Mouse (Mus musculus): Measurements from ENCODE around the gene Srp54a. TPM values are rescaled to one million over a fixed set of nuclear protein-coding genes. Genes with fewer than 3 reads are reported as not detected.
"Not testable (repeated sequence)": the region's sequence is repeated elsewhere in the genome, so short reads cannot be mapped to it uniquely, and the experiment has no call there.

Gene Srp54a
- polyA plus RNA-seq, 1 experiment = 38.7 TPM

DNA sequence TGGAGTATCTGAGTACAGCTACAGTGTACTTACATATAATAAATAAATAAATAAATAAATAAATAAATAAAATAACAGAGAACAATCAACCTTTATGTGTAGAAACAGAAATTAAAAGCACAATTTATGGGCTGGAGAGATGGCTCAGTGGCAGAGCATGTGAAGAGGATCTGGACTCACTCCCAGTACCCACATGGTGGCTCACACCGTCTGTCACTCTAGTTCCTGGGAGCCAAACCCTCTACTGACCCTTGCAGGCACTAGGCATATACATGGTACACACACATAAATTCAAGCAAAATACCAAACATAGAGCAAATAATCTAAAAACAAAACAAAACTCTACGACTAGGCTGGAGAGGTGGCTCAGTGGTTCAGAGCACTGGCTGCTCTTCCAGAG is 4.8 kb upstream of the Srp54a start:
- no peak for TF ChIP-seq GATA1 (IDR thresholded peaks at IDR 0.05; ENCODE audit: low read length)

DNA sequence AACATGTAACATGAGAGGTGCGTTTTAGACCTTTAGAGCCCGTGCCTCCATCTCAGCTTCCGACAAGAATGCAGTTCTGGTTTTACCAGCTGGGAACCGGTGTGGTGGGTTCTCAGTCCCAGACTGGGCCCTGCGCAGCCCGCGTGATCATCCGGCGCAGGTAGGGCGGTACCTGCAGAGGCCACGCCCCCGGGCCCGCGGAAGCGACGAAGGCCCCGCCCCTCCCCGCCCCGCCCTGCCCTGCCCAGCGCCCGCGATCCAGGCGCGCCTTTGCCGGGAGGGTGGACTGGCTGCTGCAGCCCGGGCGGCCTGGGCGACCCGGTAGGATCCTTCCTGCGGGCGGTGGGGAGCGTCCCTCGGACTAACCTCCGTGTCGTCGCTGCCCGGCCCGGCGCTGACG is 44.2 kb downstream of the Srp54a start, which contains the start of gene Fam177a:
Gene Fam177a (plus strand): TSS at position 228 of the 400 bp plus-strand sequence.
- not testable (repeated sequence) for TF ChIP-seq GATA1 (IDR thresholded peaks at IDR 0.05; ENCODE audit: low read length)

DNA sequence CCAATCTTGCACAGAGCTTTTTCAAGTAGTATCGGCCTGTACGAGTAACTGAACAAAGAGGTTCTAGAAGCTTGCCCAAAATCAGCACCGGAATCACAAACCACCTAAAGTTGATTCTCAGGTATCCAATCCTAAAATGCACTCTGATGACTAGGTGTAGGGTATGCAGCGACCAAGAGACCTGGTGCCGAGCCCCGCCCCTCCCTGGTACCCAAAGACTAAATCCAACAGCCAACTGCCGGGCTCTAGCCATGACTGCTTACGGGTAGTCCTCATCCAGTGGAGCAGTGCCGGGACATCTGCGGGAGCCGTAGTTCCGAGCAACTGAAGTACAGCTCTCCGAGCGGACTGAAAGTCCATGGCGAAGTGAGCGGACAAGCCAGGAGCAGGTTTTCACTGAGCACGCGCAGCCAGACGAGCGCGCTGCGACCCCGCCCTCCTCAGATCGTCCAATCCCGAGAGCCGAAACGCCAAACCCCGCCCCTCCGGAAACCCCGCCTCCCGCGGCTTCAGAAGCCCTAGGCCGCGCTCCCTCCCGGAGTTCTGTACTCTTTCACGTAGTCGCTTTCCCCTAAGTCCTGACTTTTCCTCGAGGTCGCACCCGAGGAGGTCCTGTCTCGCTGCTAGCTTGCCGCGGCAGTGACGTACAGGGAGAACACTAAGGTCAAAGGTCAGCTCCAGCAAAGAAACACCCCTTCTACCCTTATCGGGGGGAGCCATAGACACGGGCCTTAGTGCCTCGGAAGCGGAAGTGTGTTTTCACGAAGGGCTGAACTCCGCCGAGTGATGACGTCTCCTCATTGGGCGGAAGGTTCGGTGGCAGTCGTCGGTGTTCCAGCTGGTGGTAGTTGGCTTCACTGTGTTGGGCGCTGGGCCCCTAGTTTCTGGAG is 74.7 kb downstream of the Srp54a start, which contains the start of gene Srp54b:
Gene Srp54b (plus strand): TSS at position 546 of the 890 bp plus-strand sequence.
- TF ChIP-seq GATA1 (IDR thresholded peaks at IDR 0.05; ENCODE audit: low read length) = not testable (repeated sequence)

Other genes with a start within 250 kb of the Srp54a start
- gene Cfl2, start 217.4 kb upstream of the Srp54a start, polyA plus RNA-seq (2012) = 2.4 and 3.3 TPM in 2 replicates
- gene Gm20403, start 93.7 kb upstream of the Srp54a start, polyA plus RNA-seq (2012) = 0.99 TPM in 1 of 2 replicates, not detected in the other
- gene Baz1a, start 65.9 kb upstream of the Srp54a start, polyA plus RNA-seq (2012) = 26.2 and 31.0 TPM in 2 replicates
- gene 2700097O09Rik, start 152 bp upstream of the Srp54a start, polyA plus RNA-seq (2012) = 0.54 and 0.69 TPM in 2 replicates
- 8.3 and 12.5 TPM in 2 replicates for gene Fam177a, start 44.2 kb downstream of the Srp54a start, polyA plus RNA-seq (2012)
- 63.1 and 101 TPM in 2 replicates for gene Srp54b, start 74.8 kb downstream of the Srp54a start, polyA plus RNA-seq (2012)
- gene 1700047I17Rik2, start 119.3 kb downstream of the Srp54a start, polyA plus RNA-seq (2012) = not detected in 2 replicates
- 0.48 and 0.64 TPM in 2 replicates for gene Srp54c, start 149.9 kb downstream of the Srp54a start, polyA plus RNA-seq (2012)
- gene 1110008L16Rik, start 219.3 kb downstream of the Srp54a start, polyA plus RNA-seq (2012) = 1.0 and 1.5 TPM in 2 replicates
- 0.78 and 0.85 TPM in 2 replicates for gene Ppp2r3c, start 222.7 kb downstream of the Srp54a start, polyA plus RNA-seq (2012)

All from G1E-ER4 (cell line).